Mouse (Mus musculus): ENCODE data around the gene Efcab11. TPM values are rescaled to one million over a fixed set of nuclear protein-coding genes. Genes with fewer than 3 reads are reported as not detected.

Gene Efcab11
- polyA plus RNA-seq, 1 experiment from 2014 or later, result 9.9 TPM

- H3K4me1 ChIP-seq, result peaks cover 15% of the 10 kb centered on the region
- H3K4me3 ChIP-seq, result no peak overlapping the region
- H3K9ac ChIP-seq (replicated peaks), result no peak overlapping the region
- H3K27ac ChIP-seq (replicated peaks), result no peak overlapping the region
- no peak for ATAC-seq (replicated peaks)
- H3K9me3 ChIP-seq, result no peaks in the 10 kb centered on the region
- H3K27me3 ChIP-seq, result no peaks in the 10 kb centered on the region
- 67% methylated on average over 8 of the region's 8 CpGs for WGBS
- H3K36me3 ChIP-seq, result no peaks in the 10 kb centered on the region
- H3K4me2 ChIP-seq (replicated peaks), result no peak overlapping the region
Measured at GRCm38 (mm10) chr12:99723791-99724190, 160.4 kb downstream of the Efcab11 start.

DNA sequence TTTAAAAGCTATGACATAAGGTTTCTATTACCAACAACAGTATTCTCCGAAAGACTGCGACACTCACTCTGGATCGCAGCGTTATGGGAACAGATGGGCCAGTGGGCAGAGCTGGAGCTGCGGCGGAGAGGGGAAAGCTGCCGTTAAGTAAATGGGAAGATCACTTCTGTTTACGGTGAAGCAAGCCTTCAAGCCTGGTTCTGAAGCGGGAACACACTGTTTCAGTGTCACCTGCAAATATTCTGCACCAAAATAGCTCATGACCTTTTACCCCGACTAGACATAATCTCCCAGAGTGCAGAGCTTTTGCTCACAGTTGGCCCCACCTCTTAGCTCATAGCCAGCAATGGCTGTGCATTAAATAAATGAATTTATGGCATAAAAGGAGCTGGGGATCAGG is 162.9 kb downstream of the Efcab11 start:
- Histone ChIP-seq H3K9ac (replicated peaks) (no peak overlapping the region), H3K4me3 (no peak overlapping the region), H3K4me2 (replicated peaks) (no peak overlapping the region), H3K27ac (replicated peaks) (no peak overlapping the region), H3K4me1 (peaks cover 15% of the 10 kb centered on the region), H3K9me3 (no peaks in the 10 kb centered on the region), H3K36me3 (no peaks in the 10 kb centered on the region), H3K27me3 (no peaks in the 10 kb centered on the region)
- WGBS, result 70% methylated on average over 10 of the region's 10 CpGs
- ATAC-seq (replicated peaks), result no peak

DNA sequence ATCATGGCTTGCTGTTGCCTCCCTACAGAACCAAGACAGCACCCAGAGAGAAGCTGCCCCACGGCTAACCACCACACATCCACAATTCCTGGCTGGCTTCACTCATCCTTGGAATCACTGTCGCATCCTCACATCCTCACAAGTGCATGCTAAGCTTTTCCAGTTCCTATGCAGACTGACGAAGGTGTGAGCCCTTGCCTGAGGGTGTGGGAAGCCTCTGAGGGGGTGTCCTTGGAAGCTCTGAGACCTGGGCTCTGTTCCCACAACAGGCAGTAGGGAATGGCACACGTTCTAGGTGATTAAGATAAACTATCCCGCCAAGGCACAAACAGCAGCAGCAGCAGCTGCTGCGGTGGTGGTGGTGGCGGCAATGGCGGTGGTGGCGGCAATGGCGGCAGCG is 164.5 kb downstream of the Efcab11 start:
- Histone ChIP-seq H3K36me3 (no peaks in the 10 kb centered on the region), H3K27me3 (no peaks in the 10 kb centered on the region), H3K9me3 (no peaks in the 10 kb centered on the region), H3K4me3 (no peak overlapping the region), H3K27ac (replicated peaks) (no peak overlapping the region), H3K4me2 (replicated peaks) (no peak overlapping the region), H3K4me1 (peaks cover 14% of the 10 kb centered on the region), H3K9ac (replicated peaks) (no peak overlapping the region)
- no peak for ATAC-seq (replicated peaks)
- WGBS, result 91% methylated on average over 11 of the region's 11 CpGs

GRCm38 (mm10) chr12:99718161-99718560 is 166.1 kb downstream of the Efcab11 start:
- H3K27me3 ChIP-seq, result no peaks in the 10 kb centered on the region
- ATAC-seq (replicated peaks), result no peak
- WGBS, result 87% methylated on average over 2 of the region's 2 CpGs

GRCm38 (mm10) chr12:99716038-99716610 is 168.1 kb downstream of the Efcab11 start:
- no peak for ATAC-seq (replicated peaks)
- Histone ChIP-seq H3K4me3 (no peak overlapping the region), H3K27me3 (no peaks in the 10 kb centered on the region), H3K36me3 (no peaks in the 10 kb centered on the region), H3K9me3 (no peaks in the 10 kb centered on the region), H3K4me2 (replicated peaks) (no peak overlapping the region), H3K4me1 (peaks cover 9% of the 10 kb centered on the region), H3K27ac (replicated peaks) (no peak overlapping the region), H3K9ac (replicated peaks) (no peak overlapping the region)
- WGBS, result 83% methylated on average over 8 of the region's 8 CpGs

More at GRCm38 (mm10) chr12:99718161-99718560, 166.1 kb downstream of the Efcab11 start:
- no peak overlapping the region for H3K27ac ChIP-seq (replicated peaks)
- H3K9me3 ChIP-seq, result no peaks in the 10 kb centered on the region
- H3K4me1 ChIP-seq, result peaks cover 14% of the 10 kb centered on the region
- no peak overlapping the region for H3K4me2 ChIP-seq (replicated peaks)
- no peak overlapping the region for H3K4me3 ChIP-seq
- no peak overlapping the region for H3K9ac ChIP-seq (replicated peaks)
- H3K36me3 ChIP-seq, result no peaks in the 10 kb centered on the region

DNA sequence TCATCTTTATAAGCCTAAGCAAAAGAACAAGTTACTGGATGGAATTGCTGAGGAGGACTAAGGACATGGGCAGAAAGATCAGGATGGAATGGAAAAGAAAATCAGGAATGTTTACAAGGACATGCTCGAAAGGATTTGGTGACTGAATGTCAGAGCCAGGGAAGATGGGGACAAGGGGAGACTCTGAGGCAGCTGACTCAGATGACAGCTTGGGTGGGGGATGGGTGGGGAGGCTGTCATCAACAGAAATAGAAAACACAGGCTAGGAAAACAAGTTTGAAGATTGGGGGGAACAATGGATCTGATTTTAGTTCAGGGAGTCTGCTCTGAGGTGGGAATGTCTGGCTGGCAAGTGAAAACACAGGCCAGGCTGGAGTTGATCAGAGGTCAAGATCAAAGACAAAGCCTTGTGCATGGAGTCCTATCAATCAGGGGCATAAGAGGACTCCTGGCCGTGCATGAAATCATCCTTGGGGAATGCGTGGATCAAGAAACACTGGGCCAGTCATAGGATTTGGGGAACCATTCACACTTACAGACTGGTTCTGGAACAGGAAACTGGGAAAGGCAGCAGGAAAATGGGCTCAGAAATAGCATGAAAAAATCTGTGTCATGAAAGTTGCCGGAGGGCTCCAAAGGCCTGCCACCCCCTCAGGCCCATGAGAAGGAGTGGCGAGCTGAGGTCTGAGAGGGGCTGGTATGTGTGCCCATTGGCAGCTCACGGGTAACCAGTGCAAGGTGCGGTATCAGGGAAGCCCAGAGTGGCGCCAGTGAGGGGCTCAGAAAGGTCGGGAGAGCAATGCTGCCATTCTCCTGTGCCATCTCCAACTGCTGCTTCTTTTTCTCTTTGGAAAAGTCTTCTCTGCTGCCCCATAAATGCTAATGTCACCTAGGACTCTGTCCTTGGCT is 168.9 kb downstream of the Efcab11 start:
- H3K4me1 ChIP-seq, result peaks cover 9% of the 10 kb centered on the region
- H3K27me3 ChIP-seq, result no peaks in the 10 kb centered on the region
- H3K4me3 ChIP-seq, result no peak overlapping the region
- no peak overlapping the region for H3K9ac ChIP-seq (replicated peaks)
- no peaks in the 10 kb centered on the region for H3K36me3 ChIP-seq
- H3K4me2 ChIP-seq (replicated peaks), result no peak overlapping the region
- no peaks in the 10 kb centered on the region for H3K9me3 ChIP-seq
- peak; percentile 58; the same call in 1 of the 2 replicates for ATAC-seq (replicated peaks)
- 73% methylated on average over 9 of the region's 9 CpGs for WGBS
- no peak overlapping the region; the same call in 1 of the 2 replicates for H3K27ac ChIP-seq (replicated peaks)

DNA sequence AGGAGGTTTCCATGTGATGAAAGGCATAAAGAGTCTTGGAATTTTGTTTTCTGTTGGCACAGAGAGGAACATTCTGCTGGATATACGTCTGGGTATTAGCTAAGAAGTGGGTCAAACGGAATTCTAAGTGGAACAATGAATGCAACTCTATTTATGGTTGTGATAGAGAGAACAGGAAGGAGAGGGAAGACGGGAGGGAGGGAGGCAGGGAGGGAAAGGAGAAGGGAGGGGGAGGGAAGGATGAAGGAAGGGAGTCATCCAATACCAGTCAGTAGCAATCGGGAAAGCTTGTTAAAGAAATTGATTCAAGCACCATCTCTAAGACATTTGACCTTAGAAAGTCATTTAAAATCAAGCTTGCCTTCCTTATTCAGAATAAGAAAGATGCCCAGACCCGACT is 172.0 kb downstream of the Efcab11 start:
- H3K9me3 ChIP-seq, result no peaks in the 10 kb centered on the region
- H3K36me3 ChIP-seq, result no peaks in the 10 kb centered on the region
- peaks cover 9% of the 10 kb centered on the region for H3K4me1 ChIP-seq
- no peak overlapping the region for H3K27ac ChIP-seq (replicated peaks)
- H3K4me3 ChIP-seq, result no peak overlapping the region
- 29% methylated on average over 5 of the region's 5 CpGs for WGBS
- no peaks in the 10 kb centered on the region for H3K27me3 ChIP-seq
- ATAC-seq (replicated peaks), result no peak
- H3K4me2 ChIP-seq (replicated peaks), result no peak overlapping the region
- H3K9ac ChIP-seq (replicated peaks), result no peak overlapping the region

GRCm38 (mm10) chr12:99702248-99702647 is 182.0 kb downstream of the Efcab11 start:
- no peak overlapping the region for H3K4me2 ChIP-seq (replicated peaks)
- WGBS, result 86% methylated on average over 8 of the region's 8 CpGs
- ATAC-seq (replicated peaks), result no peak

GRCm38 (mm10) chr12:99700380-99700779 is 183.9 kb downstream of the Efcab11 start:
- Histone ChIP-seq H3K9me3 (no peaks in the 10 kb centered on the region), H3K4me1 (no peaks in the 10 kb centered on the region), H3K27ac (replicated peaks) (no peak overlapping the region), H3K36me3 (no peaks in the 10 kb centered on the region), H3K27me3 (no peaks in the 10 kb centered on the region), H3K9ac (replicated peaks) (no peak overlapping the region), H3K4me3 (no peak overlapping the region), H3K4me2 (replicated peaks) (no peak overlapping the region)
- no peak for ATAC-seq (replicated peaks)
- WGBS, result 79% methylated on average over 7 of the region's 7 CpGs

More at GRCm38 (mm10) chr12:99702248-99702647, 182.0 kb downstream of the Efcab11 start:
- H3K4me1 ChIP-seq, result no peaks in the 10 kb centered on the region
- H3K27me3 ChIP-seq, result no peaks in the 10 kb centered on the region
- H3K36me3 ChIP-seq, result no peaks in the 10 kb centered on the region
- H3K27ac ChIP-seq (replicated peaks), result no peak overlapping the region
- no peak overlapping the region for H3K4me3 ChIP-seq
- H3K9me3 ChIP-seq, result no peaks in the 10 kb centered on the region
- no peak overlapping the region for H3K9ac ChIP-seq (replicated peaks)

DNA sequence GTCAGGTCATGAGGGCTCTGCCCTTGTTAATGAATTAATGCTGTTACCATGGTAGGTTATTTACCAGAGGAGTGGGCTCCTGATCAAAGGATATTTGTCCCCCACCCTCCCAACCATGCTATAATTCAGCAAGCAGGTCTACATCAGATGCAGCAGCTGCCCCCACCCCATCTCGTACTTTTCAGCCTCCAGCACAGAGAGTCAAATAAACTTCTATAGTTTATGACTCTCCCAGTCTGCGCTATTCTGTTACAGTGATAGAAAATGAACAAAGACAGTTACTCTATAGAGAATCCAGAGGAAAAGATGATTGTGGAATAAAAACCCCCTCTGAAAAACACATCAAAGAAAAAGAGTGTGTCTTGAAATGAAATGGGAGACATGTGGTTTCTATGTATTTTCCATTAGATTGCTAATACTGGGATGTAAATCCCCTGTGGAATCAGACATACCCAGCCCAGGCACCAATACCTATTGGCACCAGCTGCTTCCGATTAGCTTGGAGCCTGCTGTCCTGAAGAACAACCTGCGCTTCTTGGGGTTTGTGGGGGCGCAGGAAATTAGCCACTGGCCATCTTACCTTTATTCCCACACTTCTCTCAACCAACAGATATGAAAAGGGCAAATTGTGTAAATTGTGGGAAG is 184.7 kb downstream of the Efcab11 start:
- no peak for ATAC-seq (replicated peaks)
- no peaks in the 10 kb centered on the region for H3K27me3 ChIP-seq
- no peaks in the 10 kb centered on the region for H3K4me1 ChIP-seq
- no peak overlapping the region for H3K27ac ChIP-seq (replicated peaks)
- H3K4me2 ChIP-seq (replicated peaks), result no peak overlapping the region
- WGBS, result 83% methylated on average over 5 of the region's 5 CpGs
- H3K9ac ChIP-seq (replicated peaks), result no peak overlapping the region
- no peak overlapping the region for H3K4me3 ChIP-seq
- no peaks in the 10 kb centered on the region for H3K9me3 ChIP-seq
- H3K36me3 ChIP-seq, result no peaks in the 10 kb centered on the region

DNA sequence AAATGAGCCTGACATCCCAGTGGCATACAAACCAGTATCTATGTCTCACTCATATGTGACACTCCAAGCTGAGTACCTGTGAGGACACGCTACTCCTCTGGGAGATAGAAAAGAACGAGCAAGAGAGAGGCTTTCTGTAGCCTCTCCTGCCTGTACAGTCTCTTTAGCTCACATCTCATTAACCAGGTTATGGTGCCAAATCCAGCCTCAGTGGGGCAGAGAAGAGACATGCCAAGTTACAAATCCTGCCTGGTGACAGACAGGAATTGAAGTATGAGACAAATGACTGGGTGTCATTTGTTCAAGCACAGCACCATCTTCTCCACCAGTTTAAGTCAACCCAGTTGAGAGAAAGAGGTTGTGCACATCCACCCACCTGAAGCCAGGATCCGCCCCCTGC is 190.2 kb downstream of the Efcab11 start:
- 81% methylated on average over 3 of the region's 3 CpGs for WGBS
- H3K9ac ChIP-seq (replicated peaks), result no peak overlapping the region
- H3K4me2 ChIP-seq (replicated peaks), result no peak overlapping the region
- H3K9me3 ChIP-seq, result no peaks in the 10 kb centered on the region
- H3K4me3 ChIP-seq, result no peak overlapping the region
- H3K27me3 ChIP-seq, result no peaks in the 10 kb centered on the region
- no peaks in the 10 kb centered on the region for H3K36me3 ChIP-seq
- no peaks in the 10 kb centered on the region for H3K4me1 ChIP-seq
- no peak overlapping the region for H3K27ac ChIP-seq (replicated peaks)
- ATAC-seq (replicated peaks), result no peak

- Histone ChIP-seq H3K4me3 (no peak overlapping the region), H3K4me2 (replicated peaks) (no peak overlapping the region), H3K27me3 (no peaks in the 10 kb centered on the region), H3K36me3 (no peaks in the 10 kb centered on the region), H3K9ac (replicated peaks) (no peak overlapping the region), H3K27ac (replicated peaks) (no peak overlapping the region), H3K4me1 (no peaks in the 10 kb centered on the region), H3K9me3 (no peaks in the 10 kb centered on the region)
- WGBS, result 68% methylated on average over 6 of the region's 6 CpGs
- ATAC-seq (replicated peaks), result no peak
Measured at GRCm38 (mm10) chr12:99686418-99686992, 197.7 kb downstream of the Efcab11 start.

All from forebrain, embryonic 15.5 days (tissue).